In genomic region chr1:51515041-51515440, GRCm38 (mm10) we compare ENCODE assay signal across 11 mouse cellular contexts. TPM values are rescaled to one million over a fixed set of nuclear protein-coding genes. Genes with fewer than 3 reads are reported as not detected.
DNase-seq lines count a peak whose midpoint lies in the region; ATAC-seq lines count a peak whose summit lies in the region.
"Had no signal": no experiment of that assay in that cellular context is flagged by ENCODE, and none has a peak within 500 bp of the region (broad histone marks: within the 10 kb centered on the region; RNA-seq: fewer than 3 reads in every experiment).

No protein-coding gene starts in this region.

- no peak for ATAC-seq in heart, embryonic 14.5 days (ENCODE audit: insufficient number of reproducible peaks, insufficient read depth, low FRiP score, low read depth)
- ATAC-seq: forebrain, embryonic 15.5 days had no signal

- H3K9ac ChIP-seq in heart, embryonic 14.5 days (ENCODE audit: low read length) = no peak overlapping the region
- H3K9ac ChIP-seq: forebrain, embryonic 15.5 days; neural tube, embryonic 15.5 days had no signal

- no peaks in the 10 kb centered on the region for H3K9me3 ChIP-seq in heart, embryonic 14.5 days (ENCODE audit: control insufficient read depth, low read length)
- H3K9me3 ChIP-seq: forebrain, embryonic 15.5 days; megakaryocyte, embryonic 14.5 days; neural tube, embryonic 15.5 days had no signal

- H3K4me3 ChIP-seq in heart, embryonic 14.5 days (ENCODE audit: control insufficient read depth in 1 of 2, insufficient read depth in 1 of 2, low read depth in 1 of 2, low read length in 2 of 2) = no peak overlapping the region
- H3K4me3 ChIP-seq in macrophage (ENCODE audit: inconsistent target) = no peak overlapping the region
- H3K4me3 ChIP-seq: forebrain, embryonic 15.5 days; neural tube, embryonic 15.5 days had no signal

- no peaks in the 10 kb centered on the region for H3K79me2 ChIP-seq in macrophage (ENCODE audit: inconsistent target)

- peak overlapping the region; percentile 80 to 85 for H3K27ac ChIP-seq in heart, embryonic 14.5 days (replicated peaks in 1 of 2; ENCODE audit: control insufficient read depth in 1 of 2, insufficient read depth in 1 of 2, low read depth in 2 of 2, low read length in 2 of 2)
- peak overlapping the region; percentile 46; the same call in 1 of the 2 replicates for H3K27ac ChIP-seq in macrophage
- H3K27ac ChIP-seq: forebrain, embryonic 15.5 days; neural tube, embryonic 15.5 days had no signal

- H3K4me2 ChIP-seq in heart, embryonic 14.5 days (ENCODE audit: low read length) = no peak overlapping the region
- H3K4me2 ChIP-seq: forebrain, embryonic 15.5 days; neural tube, embryonic 15.5 days had no signal

- H3K36me3 ChIP-seq in heart, embryonic 14.5 days (ENCODE audit: control insufficient read depth, insufficient read depth, low read length) = no peaks in the 10 kb centered on the region
- H3K36me3 ChIP-seq in macrophage (ENCODE audit: inconsistent target) = no peaks in the 10 kb centered on the region
- H3K36me3 ChIP-seq: forebrain, embryonic 15.5 days; neural tube, embryonic 15.5 days had no signal

- no peaks in the 10 kb centered on the region for H3K27me3 ChIP-seq in heart, embryonic 14.5 days (ENCODE audit: control insufficient read depth, insufficient read depth, low read length)
- H3K27me3 ChIP-seq: forebrain, embryonic 15.5 days; megakaryocyte, embryonic 14.5 days; neural tube, embryonic 15.5 days had no signal

- WGBS in heart, embryonic 14.5 days = 23% methylated on average over 3 of the region's 3 CpGs
- 69% methylated on average over 3 of the region's 3 CpGs for WGBS in macrophage (ENCODE audit: missing documents)

- peaks cover 12 to 20% of the 10 kb centered on the region in 2 experiments for H3K4me1 ChIP-seq in heart, embryonic 14.5 days (ENCODE audit: control insufficient read depth in 2 of 2, insufficient read depth in 2 of 2, low read length in 2 of 2)
- H3K4me1 ChIP-seq: forebrain, embryonic 15.5 days; neural tube, embryonic 15.5 days had no signal

- DNase-seq in layer of hippocampus, adult 9-11 months = peak; percentile 39
- DNase-seq in layer of hippocampus, adult 9-10 months (ENCODE audit: low spot score) = no peak
- DNase-seq in frontal cortex, postnatal 36 days (ENCODE audit: low spot score in 2 of 2) = peak; percentile 13 to 47
- no peak for DNase-seq in spleen, adult 12 weeks (ENCODE audit: low spot score)
- DNase-seq in thymus, adult 18-20 months = no peak
- DNase-seq in MN1 (ENCODE audit: low spot score) = no peak

RNA-seq across cellular contexts. Expression of gene Nabp1, which starts 36.8 kb away (rescaled TPM):
- polyA plus RNA-seq in heart, embryonic 14.5 days (2014; fragmentation: Nextera tagmentation; extraction: Ambion mirVana) = 19.8 and 22.4 TPM in 2 replicates
- total RNA-seq in macrophage (2018; cell fraction: chromatin; rRNA removed) = 100 to 1,000 TPM in 22 of 26 experiments, 10 to 100 TPM in 4; 26.1 to 711 (median 181) TPM
- 100 to 1,000 TPM in 5 of 26 experiments, 10 to 100 TPM in 21; 40.7 to 124 (median 68.7) TPM for total RNA-seq in macrophage (2018; cell fraction: cytosol; rRNA removed)
- 100 to 1,000 TPM in 22 of 26 experiments, 10 to 100 TPM in 4; 52.5 to 494 (median 153) TPM for total RNA-seq in macrophage (2018; cell fraction: nucleus; rRNA removed)
- 37.1 to 124 TPM (median 89.0 TPM) in 3 replicates for polyA plus RNA-seq in macrophage (2018)

Comparison
In these comparisons a context has a peak if more than half of its experiments do, and no peak if none do; other contexts are left out.
1. DNase-seq: peak in layer of hippocampus, adult 9-11 months (single experiment) and frontal cortex, postnatal 36 days (2 of 2); none in layer of hippocampus, adult 9-10 months (single experiment), spleen, adult 12 weeks (single experiment), thymus, adult 18-20 months (0 of 2) and MN1 (single experiment).